Mouse (Mus musculus): ENCODE data around the gene Aspn. TPM values are rescaled to one million over a fixed set of nuclear protein-coding genes. Genes with fewer than 3 reads are reported as not detected.
A peak's percentile ranks its signal among the peaks of the same experiment; 100 is the strongest.

Gene Aspn
- 4.6 and 5.0 TPM in 2 replicates for polyA plus RNA-seq (2012; rRNA removed)

- no peak for DNase-seq (ENCODE audit: low read depth)
Observed at GRCm38 (mm10) chr13:49544279-49544678, at the start of gene Aspn. Gene Aspn (plus strand): TSS chr13:49544443.

DNA sequence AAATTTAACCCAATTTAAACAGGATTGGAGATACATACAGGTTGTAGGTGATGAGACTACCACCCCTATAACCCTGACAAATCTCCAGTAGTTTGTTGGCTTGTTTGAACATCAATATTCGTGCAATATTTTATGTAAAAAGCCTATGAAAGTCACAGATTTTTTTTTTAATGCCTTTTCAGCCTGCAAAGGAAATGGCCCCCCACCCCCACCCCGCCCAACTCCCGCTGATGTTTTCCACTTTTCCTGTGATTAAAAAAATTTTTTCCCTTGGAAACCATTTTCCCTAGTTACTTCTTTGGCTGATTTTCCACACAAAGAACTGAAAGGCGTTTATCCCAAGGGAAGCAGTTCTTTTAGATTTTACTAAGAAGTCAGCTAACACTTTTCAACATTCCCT is 39.7 kb upstream of the Aspn start, which contains the start of gene Ecm2:
TSS of gene Ecm2 (plus strand) at position 301 of the 400 bp plus-strand sequence.
- no peak for DNase-seq (ENCODE audit: low read depth)

- no peak for DNase-seq (ENCODE audit: low read depth)
Observed at GRCm38 (mm10) chr13:49505776-49506175, 38.5 kb upstream of the Aspn start.

DNA sequence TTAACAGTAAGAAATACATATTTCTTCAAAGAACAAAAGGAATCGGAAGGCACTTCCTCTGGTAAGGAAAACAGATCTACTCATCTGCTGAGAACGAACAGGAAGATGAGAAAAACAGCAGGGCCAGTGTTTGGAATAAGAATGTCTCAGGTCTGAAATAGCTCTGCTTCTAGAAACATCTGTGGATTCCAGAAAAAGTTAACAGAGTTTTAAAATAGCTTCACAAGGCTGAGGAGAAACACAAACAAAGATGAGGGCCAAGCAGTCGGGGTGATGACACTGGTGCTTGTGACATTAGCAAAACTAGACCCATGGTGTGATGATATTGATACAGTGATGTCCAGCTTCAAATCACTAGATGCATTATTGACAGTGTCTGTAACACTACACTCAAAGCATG is 37.1 kb upstream of the Aspn start:
- DNase-seq (ENCODE audit: low read depth) = no peak

DNA sequence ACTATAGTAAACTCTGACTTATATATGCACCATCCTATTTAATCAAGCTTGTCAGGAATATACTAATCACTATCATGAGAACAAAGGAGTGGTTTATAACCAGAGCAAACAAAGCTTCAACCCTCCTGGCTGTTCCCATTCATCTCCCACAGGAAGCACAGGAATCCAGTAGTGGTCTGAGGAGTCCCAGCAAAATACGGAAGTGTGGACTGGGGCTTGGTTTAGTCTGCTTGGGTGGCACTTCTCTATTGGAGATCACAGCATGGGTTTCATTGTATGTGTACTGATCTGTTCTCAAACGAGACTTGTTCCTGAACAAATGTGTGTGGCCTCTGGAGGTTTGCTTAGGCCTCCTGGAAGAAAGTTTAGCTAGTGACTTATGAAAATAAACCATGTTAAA is 25.5 kb upstream of the Aspn start:
- no peak for DNase-seq (ENCODE audit: low read depth)

GRCm38 (mm10) chr13:49526235-49526634 is 18.0 kb upstream of the Aspn start:
- no peak for DNase-seq (ENCODE audit: low read depth)

GRCm38 (mm10) chr13:49530636-49531035 is 13.6 kb upstream of the Aspn start:
- no peak for DNase-seq (ENCODE audit: low read depth)

GRCm38 (mm10) chr13:49536946-49537345 is 7.3 kb upstream of the Aspn start:
- no peak for DNase-seq (ENCODE audit: low read depth)

DNA sequence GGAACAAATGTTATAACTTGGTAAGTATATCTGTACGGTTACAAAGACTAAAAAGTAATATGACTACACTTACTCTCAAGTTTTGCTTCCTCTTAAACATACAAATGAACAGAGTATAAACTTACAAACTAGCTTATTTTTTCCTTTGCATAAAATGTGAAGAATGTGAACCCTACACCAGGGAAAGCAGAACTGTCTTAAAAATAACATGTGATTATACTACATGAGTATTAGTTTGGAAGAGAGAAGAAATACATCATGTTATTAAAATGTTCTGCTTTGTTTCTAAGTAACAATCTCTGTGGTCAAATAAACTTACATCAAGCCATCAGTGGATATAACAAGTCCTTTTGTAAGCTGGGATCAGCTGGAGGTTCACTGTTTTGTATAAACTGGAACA is 5.5 kb upstream of the Aspn start:
- DNase-seq (ENCODE audit: low read depth) = no peak

- DNase-seq (ENCODE audit: low read depth) = no peak
Observed at GRCm38 (mm10) chr13:49545646-49546045, 1.4 kb downstream of the Aspn start.

DNA sequence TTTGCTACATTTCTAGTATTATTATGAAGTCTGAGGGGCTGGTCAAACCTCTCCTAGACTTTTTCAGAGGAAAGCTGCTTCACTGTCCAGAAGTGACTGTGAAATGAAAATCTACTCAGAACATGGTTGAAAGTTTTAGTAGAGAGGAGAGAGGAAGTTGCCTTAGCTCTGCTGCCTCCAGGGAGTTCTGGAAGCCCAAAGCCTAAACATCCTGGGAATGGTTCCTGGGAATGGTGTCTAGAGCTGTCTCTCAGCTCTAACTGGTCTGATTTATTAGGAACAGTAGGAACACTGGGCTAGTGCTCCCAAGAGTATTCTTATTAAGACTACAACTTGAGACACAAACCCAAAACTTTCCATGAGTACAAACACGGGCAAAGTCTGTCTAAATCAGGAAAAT is 2.3 kb downstream of the Aspn start:
- DNase-seq (ENCODE audit: low read depth) = no peak

DNA sequence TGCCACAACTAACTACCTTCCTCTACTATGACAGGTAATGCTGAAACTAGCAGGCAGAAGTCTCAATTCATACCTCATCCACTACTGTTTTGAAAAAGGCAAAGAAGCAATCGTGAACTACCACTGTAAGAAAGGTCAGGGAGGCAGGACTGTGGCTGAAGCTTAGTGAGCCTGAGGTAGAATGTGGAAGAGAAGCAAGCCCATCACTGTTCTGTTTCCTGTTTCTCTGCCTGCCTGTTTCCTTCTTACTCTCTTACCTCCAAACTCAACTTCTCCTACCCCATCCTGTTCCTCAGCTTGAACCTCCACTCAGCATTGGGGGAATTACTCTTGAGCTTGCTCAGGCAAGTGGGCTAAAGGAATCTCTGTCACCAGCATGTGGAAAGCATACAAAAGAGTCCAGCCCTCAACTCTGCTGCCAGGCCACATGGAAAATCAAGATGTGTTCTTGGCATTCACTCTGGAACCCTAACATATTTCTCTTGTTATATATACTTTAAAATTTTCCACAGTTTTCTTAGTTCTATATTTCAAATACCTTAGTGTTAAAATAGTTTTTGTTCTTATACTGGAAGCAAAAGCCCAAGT is 3.4 kb downstream of the Aspn start:
- no peak for DNase-seq (ENCODE audit: low read depth)

GRCm38 (mm10) chr13:49549616-49550015 is 5.4 kb downstream of the Aspn start:
- no peak for DNase-seq (ENCODE audit: low read depth)

DNA sequence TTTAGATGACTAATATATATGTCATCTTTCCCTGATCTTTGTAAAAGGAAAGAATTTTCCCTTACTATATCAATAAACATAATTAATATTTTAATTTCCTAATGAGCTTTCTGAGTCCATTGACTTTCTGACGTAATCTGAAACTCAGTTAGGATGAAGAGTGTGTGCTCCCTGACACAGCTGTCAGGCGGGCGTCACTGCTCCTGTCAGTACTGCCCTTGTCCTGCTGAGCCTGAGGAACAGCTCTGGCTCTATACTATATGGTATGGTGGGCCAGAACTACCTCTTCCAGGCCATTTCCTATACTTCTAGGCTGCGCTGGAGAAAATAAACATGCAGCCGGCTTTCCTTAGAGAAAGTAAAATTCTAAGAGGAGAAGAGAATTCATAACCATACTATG is 10.3 kb downstream of the Aspn start:
- DNase-seq (ENCODE audit: low read depth) = no peak

GRCm38 (mm10) chr13:49556203-49556602 is 12.0 kb downstream of the Aspn start:
- peak; percentile 30 for DNase-seq (ENCODE audit: low read depth)

DNA sequence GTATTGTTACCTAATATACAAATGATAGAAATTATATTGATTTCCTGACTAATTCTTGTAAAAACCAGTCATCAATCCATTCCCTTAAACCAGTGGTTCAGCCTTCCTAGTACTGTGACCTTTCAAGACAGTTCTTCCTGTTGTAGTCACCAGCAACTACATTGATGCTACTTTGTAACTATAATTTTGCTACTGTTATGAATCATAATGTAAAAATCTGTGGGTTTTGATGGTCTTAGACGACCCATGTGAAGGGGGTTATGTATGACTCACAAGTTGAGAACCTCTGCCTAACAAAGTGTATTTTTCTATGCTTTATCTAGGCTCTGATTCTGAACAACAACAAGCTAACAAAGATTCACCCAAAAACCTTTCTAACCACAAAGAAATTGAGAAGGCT is 12.7 kb downstream of the Aspn start:
- DNase-seq (ENCODE audit: low read depth) = no peak

DNA sequence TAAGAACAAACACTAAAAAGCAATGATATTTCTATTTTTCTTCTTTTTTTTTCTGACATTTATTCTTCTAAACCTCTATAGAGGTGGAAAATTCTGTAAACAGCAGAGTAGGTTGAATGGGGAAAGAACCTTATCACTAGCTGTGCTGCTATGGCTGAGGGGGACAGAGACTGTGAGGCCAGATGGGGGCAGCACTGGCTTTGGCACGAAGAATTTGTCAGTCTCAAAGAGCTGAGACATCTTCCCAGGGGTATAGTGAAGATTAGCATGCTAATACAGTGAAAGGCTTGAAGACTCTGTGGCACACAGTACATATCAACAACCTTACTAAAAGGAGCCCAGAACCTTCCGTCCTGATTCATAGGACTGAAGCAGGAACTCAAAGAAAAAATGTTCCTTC is 14.9 kb downstream of the Aspn start:
- DNase-seq (ENCODE audit: low read depth) = no peak

DNA sequence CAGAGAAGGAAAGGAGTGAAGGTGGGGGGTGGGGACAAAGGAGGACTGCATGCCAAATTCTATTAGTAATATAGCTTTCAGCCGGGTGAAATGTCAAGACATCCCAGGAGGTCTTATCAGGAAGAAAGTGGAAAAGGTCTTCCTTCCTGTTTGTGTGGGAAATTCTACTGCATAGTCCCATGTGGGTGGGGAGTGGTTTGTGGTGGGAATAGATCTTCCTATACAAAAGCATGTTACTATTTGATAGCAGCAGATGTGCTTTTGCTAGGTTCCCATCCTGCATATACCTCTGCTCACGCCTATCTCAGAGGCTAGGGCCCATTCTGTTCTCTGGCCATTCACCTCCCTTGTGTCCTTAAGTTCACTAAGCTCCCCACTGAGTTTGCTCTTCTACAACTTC is 16.6 kb downstream of the Aspn start:
- DNase-seq (ENCODE audit: low read depth) = no peak

DNA sequence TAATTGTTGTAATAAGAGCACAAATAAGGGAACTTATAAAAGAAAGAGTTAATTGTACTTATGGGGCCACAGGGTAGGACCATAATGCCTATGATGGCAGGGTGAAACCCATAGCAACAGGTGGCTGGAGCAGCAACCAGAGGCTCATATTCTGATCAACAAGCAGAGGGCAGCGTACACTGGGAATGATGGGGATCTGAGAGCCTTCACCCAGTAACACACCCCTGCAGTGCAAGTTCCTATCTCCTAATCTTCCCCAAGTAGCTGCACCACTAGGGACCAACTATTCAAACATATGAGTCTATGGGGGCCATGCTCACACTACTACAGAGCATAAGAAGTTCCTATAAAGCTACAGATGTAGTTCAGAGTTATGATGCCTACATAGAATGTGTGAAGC is 20.1 kb downstream of the Aspn start:
- DNase-seq (ENCODE audit: low read depth) = no peak

DNA sequence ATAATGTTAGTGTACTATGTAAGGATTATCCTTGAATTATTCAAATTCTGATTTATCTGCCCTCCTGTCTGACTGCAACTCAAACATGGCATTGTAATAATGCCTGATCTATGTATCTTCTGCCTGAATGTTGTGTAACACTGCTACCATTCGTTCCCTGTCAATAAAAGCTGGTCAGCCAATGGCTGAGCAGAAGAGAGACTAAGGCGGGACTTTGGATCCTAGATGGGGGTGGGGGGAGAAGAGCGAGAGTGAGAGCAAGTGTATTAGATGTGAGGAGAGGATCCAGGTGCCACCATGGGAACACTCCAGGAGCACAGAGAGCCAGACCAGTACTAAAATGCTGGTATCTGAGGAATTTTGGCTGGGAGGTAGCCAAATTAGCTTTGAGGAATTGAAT is 26.1 kb downstream of the Aspn start:
- DNase-seq (ENCODE audit: low read depth) = no peak

DNA sequence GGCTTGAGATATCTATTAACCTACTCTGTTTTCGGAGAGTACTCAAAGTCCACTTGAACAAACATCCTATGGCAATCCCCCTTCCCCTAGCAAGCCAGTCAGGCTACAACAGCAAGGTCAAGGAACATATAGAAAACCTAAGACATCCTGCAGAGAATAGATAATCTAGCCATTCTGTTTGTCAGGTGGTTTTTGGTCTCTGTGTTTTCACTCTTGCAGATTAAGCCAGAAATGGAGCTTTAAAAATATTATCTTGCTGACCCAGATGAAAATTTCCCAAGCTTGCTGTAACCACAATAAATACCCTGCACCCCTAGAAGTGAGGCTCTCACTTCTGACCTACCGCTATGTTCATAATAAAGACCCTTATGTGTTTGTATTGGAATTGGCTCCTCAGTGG is 27.2 kb downstream of the Aspn start:
- DNase-seq (ENCODE audit: low read depth) = no peak

GRCm38 (mm10) chr13:49581541-49582530 is 37.6 kb downstream of the Aspn start, which contains the start of gene Omd:
Gene Omd (plus strand): TSS chr13:49582462.
- no peak for DNase-seq (ENCODE audit: low read depth)

- no peak for DNase-seq (ENCODE audit: low read depth)
Observed at GRCm38 (mm10) chr13:49583859-49584258, 39.6 kb downstream of the Aspn start.

All from gonadal fat pad, adult 2 months (tissue).